ENCODE assay signal across 23 mouse cellular contexts in the genomic region with DNA sequence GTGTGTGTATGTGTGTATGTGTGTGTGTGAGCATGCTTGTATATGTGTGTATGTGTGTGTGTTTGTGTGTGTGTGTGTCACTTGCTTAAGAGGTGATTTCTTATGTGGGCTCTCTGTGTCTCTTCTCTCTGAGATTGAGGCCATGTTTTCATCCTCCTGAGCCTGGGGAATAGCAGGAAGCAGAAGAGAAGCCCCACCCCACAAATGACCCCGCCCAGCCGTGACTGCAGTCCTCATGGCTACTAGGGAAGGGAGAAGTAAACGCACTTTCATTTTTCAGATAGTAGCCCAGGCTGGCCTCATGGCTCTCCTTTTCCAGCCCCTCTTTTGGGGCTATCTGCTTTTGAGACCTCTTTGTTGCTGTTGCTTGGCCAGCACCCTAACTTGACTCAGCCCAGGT. TPM values are rescaled to one million over a fixed set of nuclear protein-coding genes. Genes with fewer than 3 reads are reported as not detected.
DNase-seq lines count a peak whose midpoint lies in the region; ATAC-seq and TF ChIP-seq lines count a peak whose summit lies in the region.
"Had no signal": no experiment of that assay in that cellular context is flagged by ENCODE, and none has a peak within 500 bp of the region (broad histone marks: within the 10 kb centered on the region; RNA-seq: fewer than 3 reads in every experiment).

No protein-coding gene starts in this region.

- H3K27ac ChIP-seq in MEL (ENCODE audit: control insufficient read depth, low read depth, low read length) = peak overlapping the region; percentile 90
- H3K27ac ChIP-seq in heart, embryonic 11.5 days (ENCODE audit: low read depth, low read length) = no peak overlapping the region
- H3K27ac ChIP-seq: embryonic facial prominence, embryonic 12.5 days; embryonic facial prominence, embryonic 15.5 days; gastrocnemius, adult 2 months; heart, adult 2 months; heart, embryonic 10.5 days; hindbrain, embryonic 10.5 days; hindbrain, embryonic 13.5 days; intestine, embryonic 15.5 days had no signal

- peak; percentile 42; the same call in 1 of the 2 replicates for ATAC-seq in granulocyte monocyte progenitor cell, adult 5-6 weeks (replicated peaks; ENCODE audit: poor library complexity, severe bottlenecking)
- peak; percentile 33 for ATAC-seq in megakaryocyte, adult 5-6 weeks (ENCODE audit: poor library complexity, severe bottlenecking)
- ATAC-seq in heart, embryonic 11.5 days (replicated peaks; ENCODE audit: insufficient number of reproducible peaks, low FRiP score, low TSS enrichment) = no peak
- ATAC-seq: forebrain, embryonic 14.5 days; forebrain, postnatal 0 days; hindbrain, embryonic 16.5 days; intestine, embryonic 15.5 days had no signal

- no peaks in the 10 kb centered on the region for H3K27me3 ChIP-seq in MEL (ENCODE audit: control insufficient read depth in 1 of 2, insufficient read depth in 2 of 2, low read length in 2 of 2)
- 0 out of 2 replicates have a peak, but pooled peaks cover 3% of the 10 kb centered on the region for H3K27me3 ChIP-seq in heart, embryonic 11.5 days (ENCODE audit: control insufficient read depth, insufficient read depth, low read length)
- H3K27me3 ChIP-seq: embryonic facial prominence, embryonic 12.5 days; embryonic facial prominence, embryonic 15.5 days; hindbrain, embryonic 13.5 days; intestine, embryonic 15.5 days had no signal

- peaks cover 0 to 20% of the 10 kb centered on the region in 2 experiments; a peak in 3 of 4 replicates for H3K4me1 ChIP-seq in MEL (ENCODE audit: control insufficient read depth in 1 of 2, insufficient read depth in 2 of 2, low read length in 2 of 2)
- H3K4me1 ChIP-seq in heart, embryonic 11.5 days (ENCODE audit: control insufficient read depth, insufficient read depth, low read length) = no peaks in the 10 kb centered on the region
- H3K4me1 ChIP-seq: embryonic facial prominence, embryonic 12.5 days; embryonic facial prominence, embryonic 15.5 days; heart, embryonic 10.5 days; hindbrain, embryonic 10.5 days; hindbrain, embryonic 13.5 days; intestine, embryonic 15.5 days had no signal

- no peak for TF ChIP-seq CTCF in MEL (IDR thresholded peaks at IDR 0.05 in 2 of 3, conservative IDR thresholded peaks at IDR 0.05 in 1 of 3; ENCODE audit: control insufficient read depth in 1 of 3, insufficient read depth in 1 of 3, low read depth in 2 of 3, low read length in 3 of 3, poor library complexity in 1 of 3, severe bottlenecking in 1 of 3)

- TF ChIP-seq POLR2A in MEL (IDR thresholded peaks at IDR 0.05; ENCODE audit: control insufficient read depth in 1 of 2, insufficient read depth in 1 of 2, low read depth in 1 of 2, low read length in 2 of 2, poor library complexity in 1 of 2) = no peak; a peak in 1 of 4 replicates

- H3K4me2 ChIP-seq in heart, embryonic 11.5 days = no peak overlapping the region
- H3K4me2 ChIP-seq: embryonic facial prominence, embryonic 12.5 days; embryonic facial prominence, embryonic 15.5 days; hindbrain, embryonic 13.5 days; intestine, embryonic 15.5 days had no signal

- H3K79me2 ChIP-seq in MEL (ENCODE audit: control insufficient read depth, insufficient read depth, low read length, poor library complexity) = no peaks in the 10 kb centered on the region

- TF ChIP-seq RAD21 in MEL (IDR thresholded peaks at IDR 0.05; ENCODE audit: low read depth, low read length) = no peak

- H3K4me3 ChIP-seq in MEL (ENCODE audit: control insufficient read depth in 1 of 2, insufficient read depth in 1 of 2, low read depth in 2 of 2, low read length in 2 of 2) = peak overlapping the region; percentile 37 to 65
- H3K4me3 ChIP-seq in heart, embryonic 11.5 days (ENCODE audit: low read depth, low read length) = no peak overlapping the region
- H3K4me3 ChIP-seq: embryonic facial prominence, embryonic 12.5 days; embryonic facial prominence, embryonic 15.5 days; gastrocnemius, adult 2 months; heart, adult 2 months; heart, embryonic 10.5 days; hindbrain, embryonic 10.5 days; hindbrain, embryonic 13.5 days; intestine, embryonic 15.5 days had no signal

- peak overlapping the region; percentile 59 for H3K9ac ChIP-seq in MEL (ENCODE audit: control insufficient read depth, low read depth, low read length, poor library complexity, severe bottlenecking)
- no peak overlapping the region for H3K9ac ChIP-seq in heart, embryonic 11.5 days (ENCODE audit: low read depth, low read length)
- H3K9ac ChIP-seq: embryonic facial prominence, embryonic 12.5 days; embryonic facial prominence, embryonic 15.5 days; forebrain, postnatal 0 days; hindbrain, embryonic 13.5 days; intestine, embryonic 15.5 days had no signal

- TF ChIP-seq EP300 in MEL (IDR thresholded peaks at IDR 0.05; ENCODE audit: low read depth in 1 of 2, low read length in 2 of 2) = no peak

- H3K36me3 ChIP-seq in MEL (ENCODE audit: control insufficient read depth in 1 of 2, insufficient read depth in 2 of 2, low read length in 2 of 2) = peaks cover 0 to 7% of the 10 kb centered on the region in 2 experiments; a peak in 2 of 4 replicates
- no peaks in the 10 kb centered on the region for H3K36me3 ChIP-seq in heart, embryonic 11.5 days (ENCODE audit: control insufficient read depth, insufficient read depth, low read length)
- H3K36me3 ChIP-seq: embryonic facial prominence, embryonic 12.5 days; embryonic facial prominence, embryonic 15.5 days; heart, embryonic 10.5 days; hindbrain, embryonic 10.5 days; intestine, embryonic 15.5 days had no signal

- peak; percentile 83 for DNase-seq in MEL (ENCODE audit: low read depth, low spot score)
- DNase-seq in heart, postnatal 4 days = no peak
- DNase-seq in thymus, adult 18-20 months = no peak
- DNase-seq: adrenal gland, adult 2 months; adrenal gland, postnatal 14 days; cerebellum, adult 18-20 months; cerebellum, adult 9-11 months; cerebellum, postnatal 25 days; forebrain, postnatal 0 days; gastrocnemius, adult 2 months; gastrocnemius, postnatal 25 days; heart, adult 2 months had no signal

- H3K9me3 ChIP-seq in MEL (replicated peaks; ENCODE audit: insufficient read depth, low read length) = no peaks in the 10 kb centered on the region
- no peaks in the 10 kb centered on the region for H3K9me3 ChIP-seq in heart, embryonic 11.5 days (replicated peaks; ENCODE audit: control insufficient read depth, low read length)
- H3K9me3 ChIP-seq: embryonic facial prominence, embryonic 12.5 days; embryonic facial prominence, embryonic 15.5 days; heart, embryonic 10.5 days; hindbrain, embryonic 10.5 days; intestine, embryonic 15.5 days had no signal

- 60% methylated on average over 3 of the region's 3 CpGs for WGBS in heart, embryonic 11.5 days (ENCODE audit: insufficient replicate concordance)

TF ChIP-seq in MEL, 35 proteins besides CTCF, POLR2A, EP300 and RAD21:
- TF ChIP-seq POLR2AphosphoS2 (IDR thresholded peaks at IDR 0.05; ENCODE audit: low read length) (no peak), SMC3 (IDR thresholded peaks at IDR 0.05; ENCODE audit: low read depth, low read length) (no peak), MYC (IDR thresholded peaks at IDR 0.05; ENCODE audit: low read depth, low read length) (0 out of 2 replicates have a peak, but pooled peaks have one; percentile 16)

RNA-seq across cellular contexts. Expression of a gene that starts 26.6 kb away (rescaled TPM):
- total RNA-seq in MEL (2012; rRNA removed) = 0.19 and 0.20 TPM in 2 replicates
- under 1 TPM in 1 of 2 experiments, not detected in 1; 0.36 TPM for polyA plus RNA-seq in MEL (2012; ENCODE audit: insufficient read depth in 1 of 2, insufficient read length in 2 of 2, low read depth in 1 of 2, low replicate concordance in 2 of 2, missing spikeins in 1 of 2)
- 5.4 and 8.7 TPM in 2 replicates for total RNA-seq in granulocyte monocyte progenitor cell, adult 5-6 weeks (2014; fragmentation: Nextera tagmentation)
- 4.4 and 6.8 TPM in 2 replicates for total RNA-seq in granulocyte monocyte progenitor cell, adult 5-6 weeks (2017)
- total RNA-seq in megakaryocyte, adult 5-6 weeks (2015) = 8.9 and 10.4 TPM in 2 replicates
- 8.5 and 11.6 TPM in 2 replicates for total RNA-seq in megakaryocyte, adult 5-6 weeks (2017)
- polyA plus RNA-seq in heart, embryonic 11.5 days (2014; fragmentation: Nextera tagmentation; extraction: Ambion mirVana) = 0.11 and 0.30 TPM in 2 replicates
- 1 to 10 TPM; 2.9 to 3.5 TPM for total RNA-seq in heart, postnatal 4 days (2021)
